Mouse (Mus musculus) right cerebral cortex, postnatal 36 days (tissue): ENCODE results near the gene Gm20481.
"Not testable (repeated sequence)": the region's sequence is repeated elsewhere in the genome, so short reads cannot be mapped to it uniquely, and the experiment has no call there.

ENCODE experiments used
- DNase-seq, 2 experiments: peaks; one replicate each; pipeline ENCODE4 v3.0.0; 2022; ENCODE audit warnings: low spot score in 2 of 2, mixed read lengths in 1 of 2

Gene Gm20481

DNA sequence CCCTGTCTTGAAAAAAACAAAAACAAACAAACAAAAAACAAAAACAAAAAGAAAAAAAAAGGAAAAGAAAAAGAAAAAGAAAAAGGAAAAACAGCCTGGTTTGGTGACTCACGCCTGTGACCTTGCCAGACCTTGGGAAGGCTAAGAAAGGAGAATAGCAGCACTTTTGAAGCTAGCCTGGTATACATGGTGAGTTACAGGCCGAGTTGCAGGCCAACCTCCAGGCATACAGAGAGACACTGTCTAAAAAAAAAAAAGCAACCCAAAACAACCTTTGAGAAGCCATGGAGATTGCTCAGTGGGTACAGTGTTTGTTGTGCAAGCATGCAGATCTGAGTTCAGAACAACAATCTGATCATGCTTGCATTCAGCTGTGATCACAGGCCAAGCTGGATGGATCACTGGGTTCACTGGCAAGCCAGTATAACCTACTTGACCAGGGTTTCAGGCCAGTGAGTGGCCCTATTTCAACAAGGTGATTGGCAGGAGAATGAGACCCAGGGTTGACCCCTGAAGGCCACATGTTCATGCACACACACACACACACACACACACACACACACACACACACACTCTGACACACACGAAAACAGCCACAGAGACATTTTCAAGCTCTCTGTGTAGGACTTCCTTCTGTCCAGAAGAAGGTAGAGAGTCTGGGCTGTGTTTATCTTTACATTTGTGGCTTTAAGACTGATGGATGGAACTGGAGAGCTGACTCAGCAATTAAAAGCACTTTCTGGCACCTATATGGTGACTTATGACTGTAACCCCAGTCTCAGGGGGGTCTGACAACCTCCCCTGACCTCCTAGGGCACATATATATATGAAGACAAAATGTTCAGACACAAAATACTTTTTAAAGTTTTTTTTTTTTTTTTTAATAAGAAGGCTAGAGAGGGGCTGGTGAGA, 6.1 kb downstream of the Gm20481 start:
- DNase-seq, result no peak

DNA sequence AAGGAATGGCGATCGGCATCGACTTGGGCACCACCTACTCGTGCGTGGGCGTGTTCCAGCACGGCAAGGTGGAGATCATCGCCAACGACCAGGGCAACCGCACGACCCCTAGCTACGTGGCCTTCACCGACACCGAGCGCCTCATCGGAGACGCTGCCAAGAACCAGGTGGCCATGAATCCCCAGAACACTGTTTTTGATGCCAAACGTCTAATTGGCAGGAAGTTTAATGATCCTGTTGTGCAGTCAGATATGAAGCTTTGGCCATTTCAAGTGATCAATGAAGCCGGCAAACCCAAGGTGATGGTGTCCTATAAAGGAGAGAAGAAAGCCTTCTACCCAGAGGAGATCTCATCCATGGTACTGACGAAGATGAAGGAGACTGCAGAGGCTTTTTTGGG, 7.3 kb downstream of the Gm20481 start:
- no peak for DNase-seq

DNA sequence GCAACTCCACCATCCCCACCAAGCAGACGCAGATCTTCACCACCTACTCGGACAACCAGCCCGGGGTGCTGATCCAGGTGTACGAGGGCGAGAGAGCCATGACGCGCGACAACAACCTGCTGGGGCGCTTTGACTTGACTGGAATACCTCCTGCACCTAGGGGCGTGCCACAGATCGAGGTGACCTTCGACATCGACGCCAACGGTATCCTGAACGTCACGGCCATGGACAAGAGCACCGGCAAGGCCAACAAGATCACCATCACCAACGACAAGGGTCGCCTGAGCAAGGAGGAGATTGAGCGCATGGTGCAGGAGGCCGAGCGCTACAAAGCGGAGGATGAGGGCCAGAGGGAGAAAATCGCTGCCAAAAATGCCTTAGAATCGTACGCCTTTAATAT, 8.5 kb downstream of the Gm20481 start:
- DNase-seq, result no peak

DNA sequence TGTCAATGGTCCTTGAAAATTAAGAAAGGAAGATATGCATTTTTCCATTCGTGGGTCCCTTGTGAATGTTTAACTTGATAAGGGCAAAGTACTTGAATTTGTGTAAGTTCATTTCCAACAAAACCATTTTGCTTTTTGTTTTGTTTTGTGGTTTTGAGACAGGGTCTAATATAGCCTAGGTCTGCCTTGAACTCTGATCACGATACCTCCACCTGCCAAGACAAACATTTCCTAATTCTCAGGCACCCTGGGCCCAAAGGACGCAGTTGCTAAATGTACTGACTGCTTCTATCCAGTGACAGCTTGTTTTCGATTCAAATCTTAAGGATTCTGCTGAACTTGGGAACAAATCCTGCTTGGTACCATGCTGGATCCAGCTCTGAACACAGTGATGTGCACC, 9.9 kb downstream of the Gm20481 start:
- DNase-seq, result no peak

DNA sequence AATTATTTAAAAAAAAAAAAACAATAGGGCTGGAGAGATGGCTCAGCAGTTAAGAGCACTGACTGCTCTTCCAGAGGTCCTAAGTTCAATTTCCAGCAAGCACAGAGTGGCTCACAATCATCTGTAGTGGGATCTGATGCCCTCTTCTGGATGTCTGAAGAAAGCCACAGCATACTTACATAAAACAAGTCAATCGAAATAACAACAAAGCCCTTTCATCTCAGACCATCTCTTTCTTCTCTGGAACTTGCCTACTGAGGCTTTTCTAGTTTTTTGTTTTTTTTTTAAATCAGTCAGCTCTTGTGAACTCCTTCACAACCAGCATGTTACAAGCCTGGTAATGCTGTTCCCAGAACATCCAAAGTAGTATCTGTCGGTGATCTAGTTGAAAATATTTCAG, 10.9 kb downstream of the Gm20481 start:
- DNase-seq, result no peak

DNA sequence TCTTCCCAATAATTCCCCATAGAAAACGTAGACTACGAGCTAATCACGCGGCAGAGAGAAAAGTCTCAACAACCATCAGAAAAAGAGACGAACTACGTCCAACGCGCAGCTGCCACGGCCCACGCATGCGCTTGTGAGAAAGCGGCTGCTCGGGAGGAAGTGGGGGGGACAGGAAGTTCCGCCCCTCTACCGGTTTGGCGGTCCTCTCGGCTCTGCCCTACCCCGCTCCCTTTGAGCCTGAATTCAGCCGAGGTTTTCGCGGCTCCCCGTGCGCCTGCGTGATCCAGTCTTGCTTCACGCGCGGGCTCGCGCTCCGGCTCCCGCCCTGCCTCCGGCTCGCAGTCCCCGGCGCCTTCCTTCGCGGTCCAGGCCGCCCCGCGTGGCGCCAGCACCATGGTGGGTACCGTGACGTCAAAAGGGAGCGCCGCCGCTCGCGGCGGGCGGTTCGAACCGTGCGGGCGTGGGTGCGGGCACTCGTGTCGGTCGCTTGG, 12.0 kb downstream of the Gm20481 start, which contains the start of gene Lsm2:
TSS of gene Lsm2 (plus strand) at position 173 of the 491 bp plus-strand sequence.
- DNase-seq, result peak; percentile 89 to 91

DNA sequence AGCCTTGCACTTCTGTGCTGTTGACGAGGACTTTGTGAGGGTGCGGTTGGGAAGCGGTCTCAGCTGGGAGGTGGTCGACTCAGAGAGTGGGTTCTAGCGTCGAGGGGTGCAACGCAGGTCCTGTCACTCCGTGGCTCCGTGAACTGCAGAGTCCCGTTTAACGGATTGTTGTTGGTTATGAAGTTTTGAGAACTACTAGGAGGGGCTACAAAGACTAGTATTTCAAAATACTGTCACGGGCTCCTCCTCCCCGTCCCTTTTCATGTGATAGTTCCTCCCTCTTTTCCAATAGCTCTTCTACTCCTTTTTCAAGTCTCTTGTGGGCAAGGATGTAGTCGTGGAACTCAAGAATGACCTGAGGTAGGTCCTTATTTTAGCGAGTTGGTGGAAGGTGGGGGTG, 12.6 kb downstream of the Gm20481 start:
- DNase-seq, result no peak

DNA sequence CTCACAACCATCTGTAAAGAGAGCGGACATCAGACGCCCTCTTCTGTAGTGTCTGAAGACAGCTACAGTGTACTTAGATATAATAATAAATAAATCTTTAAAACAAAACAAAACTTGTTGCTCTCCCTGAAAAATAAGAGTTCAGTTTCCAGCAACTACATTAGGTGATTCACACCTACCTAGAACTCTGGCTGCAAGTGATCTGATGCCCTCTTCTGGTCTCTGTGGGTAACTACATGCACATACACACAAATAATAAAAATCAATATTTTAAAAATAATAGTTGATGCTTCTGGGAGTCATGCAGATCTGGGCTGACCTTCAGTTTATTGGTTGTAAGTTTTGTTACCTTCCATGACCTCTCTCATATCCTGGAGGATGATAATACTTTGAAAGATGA, 14.5 kb downstream of the Gm20481 start:
- no peak for DNase-seq

DNA sequence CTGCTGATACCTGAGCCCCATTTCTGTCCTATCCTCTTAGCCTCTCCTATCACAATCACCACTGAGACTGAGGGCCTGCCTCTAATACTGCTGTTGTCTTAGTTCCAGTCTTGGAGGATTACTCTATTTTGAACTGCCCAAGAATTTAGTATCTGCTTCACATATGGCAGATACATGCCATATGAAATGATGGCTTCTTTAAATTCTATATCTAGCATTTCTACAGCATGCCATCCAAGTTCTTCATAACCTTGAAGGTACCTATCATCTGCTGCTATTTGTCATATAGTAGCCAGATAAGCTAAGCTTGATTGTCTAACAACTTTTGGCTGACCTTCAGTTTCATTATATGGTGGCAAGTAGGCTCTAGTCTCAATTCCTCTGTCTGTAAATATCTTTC, 25.0 kb downstream of the Gm20481 start:
- no peak for DNase-seq

DNA sequence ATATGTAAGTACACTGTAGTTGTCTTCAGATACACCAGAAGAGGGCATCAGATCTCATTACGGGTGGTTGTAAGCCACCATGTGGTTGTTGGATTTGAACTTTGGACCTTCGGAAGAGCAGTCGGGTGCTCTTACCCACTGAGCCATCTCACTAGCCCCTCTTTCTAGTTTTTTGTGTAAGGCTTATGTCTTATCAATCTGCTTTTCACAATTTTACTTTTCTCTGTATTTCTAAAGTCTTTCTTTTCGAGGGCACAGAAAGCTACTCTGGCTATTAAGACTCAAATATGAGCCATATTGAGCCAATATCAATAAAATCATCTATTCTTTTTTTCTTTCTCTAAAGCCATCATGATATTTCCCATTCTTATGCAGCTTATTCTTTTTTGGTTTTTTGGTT, 25.5 kb downstream of the Gm20481 start:
- DNase-seq, result not testable (repeated sequence)

DNA sequence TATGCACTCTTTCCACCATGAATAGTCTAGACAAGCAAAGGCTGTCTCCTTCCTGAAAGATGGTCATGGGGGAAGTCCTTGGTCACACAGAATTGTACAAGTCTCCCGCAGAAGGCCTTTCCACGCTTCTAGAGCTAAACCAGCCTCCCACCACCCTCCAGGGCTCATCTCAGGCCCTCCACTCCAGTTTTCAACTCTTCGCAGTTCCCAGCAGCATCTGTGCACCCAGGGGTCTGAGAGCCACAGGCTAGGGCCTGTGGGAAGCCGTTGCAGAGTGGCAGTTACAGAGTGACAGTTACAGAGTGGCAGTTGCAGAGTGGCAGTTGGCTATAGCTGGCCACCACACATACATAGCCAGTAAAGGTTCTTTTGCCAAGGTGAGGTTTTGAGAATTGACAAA, 26.2 kb downstream of the Gm20481 start:
- DNase-seq, result not testable (repeated sequence)

DNA sequence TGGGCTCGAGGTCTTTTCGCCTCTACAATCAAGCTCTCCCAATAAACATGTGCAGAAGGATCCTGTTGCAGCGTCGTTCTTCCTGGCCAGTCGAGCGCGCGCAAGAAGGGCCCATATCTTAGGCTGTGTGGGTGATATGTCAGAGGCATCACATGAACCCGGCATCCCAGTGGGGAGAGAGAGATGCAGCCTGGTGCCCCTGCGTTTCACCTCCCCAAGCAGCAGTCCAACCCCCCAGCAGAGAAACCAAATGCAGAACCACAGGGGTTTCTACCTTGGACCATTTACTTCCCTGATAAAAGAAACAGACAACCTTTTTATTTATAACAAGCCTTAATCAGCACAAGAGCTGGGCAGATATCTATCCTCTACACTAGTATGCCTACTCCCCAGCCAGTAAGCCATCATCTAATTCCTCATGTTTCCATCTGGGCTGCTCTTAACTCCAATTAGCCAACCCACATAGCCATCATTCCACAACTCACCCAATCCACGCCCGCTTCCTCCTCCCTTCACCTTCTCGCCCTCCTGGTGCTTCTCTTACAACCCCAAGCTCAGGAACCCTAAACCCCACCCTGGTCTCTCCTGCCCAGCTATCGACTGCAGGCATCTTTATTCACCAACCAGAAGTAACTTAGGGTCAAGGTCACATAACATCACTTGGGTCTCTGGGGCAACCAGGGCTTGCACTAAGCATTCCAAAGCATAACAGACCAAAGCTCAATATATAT, 26.9 kb downstream of the Gm20481 start:
- no peak for DNase-seq

DNA sequence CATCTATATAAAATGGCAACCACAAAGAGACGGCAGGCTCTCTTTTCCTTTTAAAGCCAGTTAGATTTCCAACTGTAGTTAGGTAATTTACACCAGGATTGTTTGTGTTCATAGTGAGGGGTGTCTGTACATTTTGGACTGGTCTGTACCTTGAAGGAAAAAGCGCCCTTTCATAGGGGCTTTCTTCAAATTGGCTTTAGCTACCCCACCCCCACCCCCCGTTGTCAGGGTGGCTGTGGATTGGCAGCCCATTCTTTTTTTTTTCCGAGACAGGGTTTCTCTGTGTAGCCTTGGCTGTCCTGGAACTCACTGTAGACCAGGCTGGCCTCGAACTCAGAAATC, 27.4 kb downstream of the Gm20481 start:
- DNase-seq, result no peak

DNA sequence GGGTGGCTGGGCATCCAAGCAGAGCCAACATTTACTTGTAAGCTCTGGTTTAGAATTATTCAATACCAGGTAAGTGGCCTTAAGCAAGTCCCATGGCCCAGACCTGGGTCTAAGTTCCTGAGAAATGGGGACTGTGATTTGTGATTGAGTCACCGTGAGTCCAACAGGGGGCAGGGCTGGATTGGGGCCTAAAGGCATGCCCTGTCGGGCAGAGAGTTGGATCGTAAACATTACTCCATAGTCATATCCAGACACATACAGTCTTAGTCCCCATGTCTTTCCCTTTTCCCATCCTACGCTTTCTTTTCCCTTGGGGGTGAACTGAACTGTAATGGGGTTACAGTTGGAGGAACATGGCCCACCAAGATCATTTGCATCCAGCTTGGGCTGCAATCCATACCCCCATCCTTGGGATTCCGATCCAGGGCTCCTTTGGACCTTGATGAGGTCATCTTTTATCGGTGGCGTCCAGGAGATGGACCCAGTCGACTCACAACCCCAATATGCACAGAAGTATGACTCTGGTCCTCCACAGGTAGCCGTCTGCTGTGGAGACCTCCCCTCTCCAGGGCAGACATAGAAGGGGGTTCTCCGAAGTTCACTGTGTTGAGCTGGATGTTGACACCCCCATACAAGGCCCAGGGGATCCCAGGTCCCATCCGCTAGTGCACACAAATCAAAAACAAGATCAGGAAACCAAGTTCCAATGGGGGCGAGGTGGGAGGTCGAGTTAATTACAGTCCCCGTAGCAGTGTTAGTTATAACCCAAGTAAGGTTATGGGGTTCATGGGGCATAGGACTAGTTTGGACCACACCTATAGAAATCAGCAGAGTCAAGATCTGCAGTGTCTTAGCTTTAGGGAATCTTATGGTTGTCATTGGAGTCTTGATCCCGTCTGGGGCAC, 29.1 kb downstream of the Gm20481 start:
- no peak for DNase-seq

DNA sequence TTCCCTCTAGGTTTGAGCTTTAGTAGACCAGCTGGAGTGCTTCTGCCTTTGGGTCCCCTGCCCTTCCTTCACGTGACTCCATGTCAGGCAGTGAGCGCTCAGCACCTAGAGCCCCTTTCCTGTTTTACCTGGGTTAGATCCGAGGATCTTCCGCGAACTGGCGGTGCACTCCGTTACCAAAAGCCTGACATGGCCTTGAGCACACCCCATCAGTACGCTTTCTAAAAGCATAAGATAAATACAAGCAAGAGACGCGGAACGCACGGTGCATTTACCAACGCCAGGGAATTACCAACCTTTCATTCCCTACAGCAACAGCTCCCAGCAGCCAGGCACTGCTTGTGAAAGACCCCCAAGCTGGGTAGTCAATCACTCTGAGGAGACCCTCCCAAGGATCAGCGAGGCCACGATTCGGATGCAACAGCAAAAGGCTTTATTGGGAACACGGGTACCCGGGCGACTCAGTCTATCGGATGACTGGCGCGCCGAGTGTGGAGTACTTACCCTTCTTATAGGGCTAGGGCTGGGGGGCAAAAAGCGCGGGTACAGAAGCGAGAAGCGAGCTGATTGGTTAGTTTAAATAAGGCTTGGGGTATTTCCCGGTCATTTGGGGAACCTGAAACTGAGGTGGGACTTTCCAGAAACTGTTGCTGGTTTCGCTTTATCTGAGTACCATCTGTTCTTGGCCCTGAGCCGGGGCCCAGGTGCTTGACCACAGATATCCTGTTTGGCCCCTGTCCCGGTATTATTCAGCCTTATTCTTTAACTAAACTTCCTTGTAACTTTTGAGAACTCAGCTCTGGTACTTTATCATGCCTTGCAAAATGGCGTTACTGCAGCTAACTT, 30.4 kb downstream of the Gm20481 start:
- DNase-seq, result not testable (repeated sequence)

DNA sequence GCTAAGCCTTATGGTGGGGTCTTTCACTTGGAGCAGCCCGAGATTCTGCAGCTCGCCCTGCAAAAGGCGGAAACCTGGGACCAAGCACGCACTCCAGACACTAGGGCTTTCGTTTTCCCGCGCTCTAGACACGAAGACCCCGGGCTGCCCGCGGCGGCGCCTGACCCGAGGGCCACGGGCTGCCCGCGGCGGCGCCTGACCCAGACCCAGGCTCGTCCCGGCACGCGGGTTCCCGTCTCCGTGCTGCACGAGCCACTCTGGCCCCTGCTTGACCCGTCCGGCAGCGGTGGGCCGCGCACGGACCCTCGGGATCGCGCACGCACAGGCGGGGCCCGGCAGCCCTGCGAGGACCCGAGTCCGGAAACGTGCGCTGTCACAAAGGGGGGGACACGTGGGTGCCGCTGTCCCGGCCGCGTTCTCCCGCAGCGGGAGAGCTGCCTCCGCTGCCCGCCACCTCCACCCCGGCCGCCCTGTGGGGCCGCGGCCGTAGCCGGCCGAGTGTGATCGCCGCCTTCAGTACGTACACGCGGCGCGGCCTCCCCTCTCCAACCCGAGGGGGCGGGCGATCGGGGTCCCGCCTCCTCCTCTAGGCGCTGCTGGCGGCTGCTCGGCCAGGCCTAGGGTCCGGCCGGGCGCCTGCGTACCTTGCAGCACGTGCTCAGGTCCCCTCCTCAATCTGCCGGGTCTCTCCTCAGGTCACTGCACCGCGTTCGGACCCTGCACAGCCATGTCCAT, 31.2 kb downstream of the Gm20481 start, which contains the start of gene Vars:
TSS of gene Vars (plus strand) at position 271 of the 735 bp plus-strand sequence.
- peak; percentile 61 to 73 for DNase-seq

DNA sequence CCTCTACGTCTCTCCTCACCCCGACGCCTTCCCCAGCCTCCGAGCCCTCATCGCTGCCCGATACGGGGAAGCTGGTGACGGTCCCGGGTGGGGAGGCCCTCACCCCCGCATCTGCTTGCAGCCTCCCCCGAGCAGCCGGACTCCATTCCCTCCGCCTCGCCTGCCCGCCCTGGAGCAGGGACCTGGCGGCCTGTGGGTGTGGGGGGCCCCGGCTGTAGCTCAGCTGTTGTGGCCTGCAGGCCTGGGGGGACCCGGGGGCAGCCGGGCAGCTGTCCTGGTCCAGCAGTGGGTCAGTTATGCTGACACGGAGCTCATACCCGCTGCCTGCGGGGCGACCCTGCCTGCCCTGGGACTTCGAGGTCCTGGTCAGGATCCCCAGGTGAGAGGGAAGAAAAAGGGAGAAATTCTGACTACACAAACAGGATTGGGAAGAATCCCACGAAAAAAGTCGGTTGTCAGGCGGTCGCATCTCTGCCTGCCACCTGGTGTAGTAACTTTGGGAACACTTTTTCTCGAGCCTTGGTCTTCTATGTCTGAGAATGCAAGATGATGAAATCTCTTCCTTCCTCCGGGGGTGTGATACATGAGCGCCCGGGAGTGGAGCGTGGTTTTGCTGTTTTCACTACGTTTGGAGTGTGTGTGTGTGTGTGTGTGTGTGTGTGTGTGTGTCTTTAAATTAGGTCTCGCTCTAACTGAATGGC, 31.9 kb downstream of the Gm20481 start:
- peak in 1 of 2 experiments; percentile 21 for DNase-seq

DNA sequence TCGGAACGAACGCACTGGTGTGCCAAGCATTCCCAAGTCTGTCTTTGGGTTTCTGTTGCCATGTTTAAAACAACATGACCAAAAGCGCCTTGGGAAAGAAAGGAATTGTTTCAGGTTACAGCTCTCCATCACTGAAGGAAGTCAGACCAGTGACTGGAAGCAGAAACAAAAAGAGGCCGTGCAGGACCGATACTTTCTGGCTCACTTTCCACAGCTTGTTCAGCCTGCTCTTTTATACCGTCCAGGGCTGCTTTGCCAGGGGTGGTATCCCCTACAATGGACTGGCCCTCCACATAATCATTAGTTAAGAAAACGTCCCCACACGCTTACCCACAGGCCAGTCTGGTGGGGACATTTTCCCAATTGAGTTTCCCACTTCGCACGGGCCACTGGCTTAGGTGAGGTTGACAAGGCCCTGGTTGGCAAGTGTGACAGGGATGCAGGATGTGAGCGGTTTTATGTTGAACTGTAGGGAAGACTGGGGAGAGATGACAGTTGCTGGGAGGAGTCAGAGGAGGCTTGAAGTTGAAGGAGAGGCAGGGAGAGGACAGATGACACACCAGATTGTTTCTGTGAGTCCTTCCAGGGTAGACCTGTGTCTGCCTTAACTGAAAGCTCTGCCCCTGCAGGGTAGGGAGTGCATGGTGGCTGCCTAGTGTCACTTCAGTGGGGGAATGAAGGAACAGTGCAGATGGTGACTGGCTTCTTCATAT, 32.6 kb downstream of the Gm20481 start:
- DNase-seq, result no peak
